ENCODE assay signal across 12 mouse cellular contexts in the genomic region with DNA sequence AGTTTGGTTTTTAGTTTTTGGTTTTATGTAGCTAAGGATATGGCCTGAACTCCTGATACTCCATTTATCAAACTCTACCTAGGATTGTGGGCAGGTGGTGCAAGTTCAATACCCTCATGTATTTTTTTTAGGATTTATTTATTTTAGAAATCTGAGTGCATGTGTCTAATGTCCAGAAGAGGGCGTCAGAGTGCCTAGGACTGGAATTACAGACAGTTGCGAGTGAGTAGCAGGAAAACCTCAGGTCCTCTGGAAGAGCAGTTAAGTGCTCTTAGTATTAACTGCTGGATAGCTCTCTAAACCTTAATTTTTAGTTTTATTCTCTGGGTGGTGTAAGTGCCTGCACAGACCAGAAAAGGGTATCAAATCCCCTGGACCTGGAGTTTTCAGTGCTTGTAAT. TPM values are rescaled to one million over a fixed set of nuclear protein-coding genes. Genes with fewer than 3 reads are reported as not detected.
DNase-seq lines count a peak whose midpoint lies in the region; ATAC-seq and TF ChIP-seq lines count a peak whose summit lies in the region.
"Had no signal": no experiment of that assay in that cellular context is flagged by ENCODE, and none has a peak within 500 bp of the region (broad histone marks: within the 10 kb centered on the region; RNA-seq: fewer than 3 reads in every experiment).

No protein-coding gene starts in this region.

- no peaks in the 10 kb centered on the region for H3K4me1 ChIP-seq in embryonic facial prominence, embryonic 11.5 days (ENCODE audit: control insufficient read depth, insufficient read depth, low read length)
- H3K4me1 ChIP-seq in embryonic facial prominence, embryonic 10.5 days = no peaks in the 10 kb centered on the region
- no peaks in the 10 kb centered on the region; the same call in none of the 2 replicates for H3K4me1 ChIP-seq in lung, adult 2 months (ENCODE audit: control insufficient read depth, insufficient read depth, low read length)

- no peak overlapping the region for H3K4me3 ChIP-seq in embryonic facial prominence, embryonic 11.5 days (ENCODE audit: low read depth, low read length)
- no peak overlapping the region for H3K4me3 ChIP-seq in embryonic facial prominence, embryonic 10.5 days
- H3K4me3 ChIP-seq in lung, adult 2 months (replicated peaks; ENCODE audit: extremely low read depth, low read depth, low read length) = no peak overlapping the region
- H3K4me3 ChIP-seq: liver, embryonic 15.5 days had no signal

- DNase-seq in embryonic facial prominence, embryonic 11.5 days (ENCODE audit: low spot score) = peak; percentile 31
- DNase-seq in embryonic facial prominence, embryonic 10.5 days (ENCODE audit: low spot score) = no peak
- DNase-seq in lung, adult 2 months = no peak
- no peak for DNase-seq in lung, postnatal 4 days
- peak; percentile 50 for DNase-seq in c-Kit-positive CD71-positive TER-119-positive erythroid progenitor cells, embryonic 14.5 days (ENCODE audit: low spot score)
- DNase-seq in retina, postnatal 1 day = peak; percentile 45
- DNase-seq in gastrocnemius, postnatal 10 days = no peak
- no peak for DNase-seq in kidney, adult 8-10 months
- DNase-seq: kidney, postnatal 14 days; thymus, adult 18-20 months had no signal

- TF ChIP-seq POLR2A in lung, adult 2 months (IDR thresholded peaks at IDR 0.05; ENCODE audit: borderline replicate concordance, extremely low read depth, low read depth, low read length) = no peak

- H3K9ac ChIP-seq in embryonic facial prominence, embryonic 11.5 days (replicated peaks; ENCODE audit: low read length) = no peak overlapping the region
- H3K9ac ChIP-seq: liver, embryonic 15.5 days had no signal

- ATAC-seq in embryonic facial prominence, embryonic 11.5 days (replicated peaks; ENCODE audit: insufficient number of reproducible peaks, low FRiP score, low TSS enrichment, low read depth) = no peak

- 21% methylated on average over 2 of the region's 2 CpGs for WGBS in embryonic facial prominence, embryonic 11.5 days
- 40% methylated on average over 2 of the region's 2 CpGs for WGBS in embryonic facial prominence, embryonic 10.5 days
- 19% methylated on average over 2 of the region's 2 CpGs for WGBS in lung, adult 2 months

- peak; percentile 15; the same call in 1 of the 2 replicates for TF ChIP-seq CTCF in lung, adult 2 months (IDR thresholded peaks at IDR 0.05; ENCODE audit: insufficient read depth, low read length)

- H3K27ac ChIP-seq in embryonic facial prominence, embryonic 11.5 days (replicated peaks; ENCODE audit: low read depth, low read length) = no peak overlapping the region
- H3K27ac ChIP-seq in embryonic facial prominence, embryonic 10.5 days (replicated peaks) = no peak overlapping the region
- H3K27ac ChIP-seq: liver, embryonic 15.5 days had no signal

- no peak overlapping the region for H3K4me2 ChIP-seq in embryonic facial prominence, embryonic 11.5 days (ENCODE audit: low read depth, low read length)
- H3K4me2 ChIP-seq: liver, embryonic 15.5 days had no signal

- H3K9me3 ChIP-seq in embryonic facial prominence, embryonic 11.5 days (replicated peaks; ENCODE audit: control insufficient read depth, low read length) = no peaks in the 10 kb centered on the region
- 0 out of 2 replicates have a peak, but pooled peaks cover 4% of the 10 kb centered on the region for H3K9me3 ChIP-seq in embryonic facial prominence, embryonic 10.5 days
- H3K9me3 ChIP-seq: G1E; liver, embryonic 15.5 days had no signal

- no peaks in the 10 kb centered on the region for H3K27me3 ChIP-seq in embryonic facial prominence, embryonic 11.5 days (ENCODE audit: control insufficient read depth, insufficient read depth, low read length)
- no peaks in the 10 kb centered on the region for H3K27me3 ChIP-seq in embryonic facial prominence, embryonic 10.5 days (replicated peaks; ENCODE audit: low read depth, poor library complexity, severe bottlenecking)
- H3K27me3 ChIP-seq: liver, embryonic 15.5 days had no signal

- no peaks in the 10 kb centered on the region for H3K36me3 ChIP-seq in embryonic facial prominence, embryonic 11.5 days (replicated peaks; ENCODE audit: control insufficient read depth, insufficient read depth, low read depth, low read length)
- peaks cover 18% of the 10 kb centered on the region for H3K36me3 ChIP-seq in embryonic facial prominence, embryonic 10.5 days (replicated peaks)

RNA-seq across cellular contexts. Expression of a gene that starts 19.4 kb away (rescaled TPM):
- 9.2 and 9.4 TPM in 2 replicates for polyA plus RNA-seq in embryonic facial prominence, embryonic 11.5 days (2014; fragmentation: Nextera tagmentation; extraction: Ambion mirVana)
- 9.5 and 11.1 TPM in 2 replicates for polyA plus RNA-seq in embryonic facial prominence, embryonic 10.5 days (2016; fragmentation: Nextera tagmentation; extraction: Ambion mirVana)
- polyA plus RNA-seq in lung, adult 2 months (2012; rRNA removed) = 2.7 and 4.0 TPM in 2 replicates
- total RNA-seq in gastrocnemius, postnatal 10 days (2021) = 10 to 100 TPM; 15.8 to 16.3 TPM

Comparison
In these comparisons a context has a peak if more than half of its experiments do, and no peak if none do; other contexts are left out.
1. DNase-seq: peak in embryonic facial prominence, embryonic 11.5 days (single experiment), c-Kit-positive CD71-positive TER-119-positive erythroid progenitor cells, embryonic 14.5 days (single experiment) and retina, postnatal 1 day (single experiment); none in embryonic facial prominence, embryonic 10.5 days (single experiment), lung, adult 2 months (single experiment), lung, postnatal 4 days (0 of 2), gastrocnemius, postnatal 10 days (single experiment) and kidney, adult 8-10 months (0 of 2).